Mouse (Mus musculus) intestine, postnatal 0 days (tissue): ENCODE results near the gene Runx1. TPM values are rescaled to one million over a fixed set of nuclear protein-coding genes. Genes with fewer than 3 reads are reported as not detected.

Experiments used
- ATAC-seq: fragments of 200-750 bp; cut with Nextera tagmentation; 2 replicates; pipeline ENCODE4 v1.8.0; 2017; ENCODE audit warnings: mild to moderate bottlenecking, moderate TSS enrichment, moderate library complexity
- H3K27ac ChIP-seq: fragments of 300-500 bp; sonication (generic); 2 replicates; pipeline ENCODE4 v1.5.1; 2014; ENCODE audit warnings: mild to moderate bottlenecking, low read depth, low read length, moderate library complexity
- H3K27me3 ChIP-seq: fragments of 300-500 bp; sonication (generic); replicated peaks from 2 replicates; pipeline ENCODE4 v1.6.1; 2014; ENCODE audit warnings: low read length, mixed read lengths; ENCODE audit not compliant: control insufficient read depth, insufficient read depth
- H3K36me3 ChIP-seq: fragments of 300-500 bp; sonication (generic); 2 replicates; pipeline ENCODE4 v1.6.1; 2014; ENCODE audit warnings: mild to moderate bottlenecking, moderate library complexity; ENCODE audit not compliant: control insufficient read depth, insufficient read depth
- H3K4me1 ChIP-seq: fragments of 300-500 bp; sonication (generic); replicated peaks from 2 replicates; pipeline ENCODE4 v1.6.1; 2014; ENCODE audit warnings: antibody characterized with exemption, low read length, mixed read lengths; ENCODE audit not compliant: control insufficient read depth, insufficient read depth
- H3K4me2 ChIP-seq: fragments of 300-500 bp; sonication (generic); replicated peaks from 2 replicates; pipeline ENCODE4 v1.6.1; 2014; ENCODE audit warnings: low read depth, mild to moderate bottlenecking, moderate library complexity
- H3K4me3 ChIP-seq: fragments of 300-500 bp; sonication (generic); 2 replicates; pipeline ENCODE4 v1.5.1; 2014; ENCODE audit warnings: low read depth, low read length
- H3K9ac ChIP-seq: fragments of 300-500 bp; sonication (generic); 2 replicates; pipeline ENCODE4 v1.6.1; 2014; ENCODE audit warnings: mild to moderate bottlenecking, low read depth, low read length
- H3K9me3 ChIP-seq: fragments of 300-500 bp; sonication (generic); 2 replicates; pipeline ENCODE4 v1.6.1; 2016; ENCODE audit warnings: mixed run types; ENCODE audit not compliant: control insufficient read depth
- CTCF ChIP-seq: sonication (generic); IDR thresholded peaks from 2 replicates; pipeline ENCODE4 v1.5.1; 2016; ENCODE audit warnings: low read depth, mild to moderate bottlenecking, control low read depth, antibody characterized with exemption, moderate library complexity
- WGBS: fragments of 180-500 bp; shearing (Covaris S2); extraction: QIAGEN DNeasy Blood & Tissue Kit; methylation state at CpG from one replicate; pipeline ENCODE4 v1.1.7; 2014; 5-methylcytosine and 5-hydroxymethylcytosine counted together
- polyA plus RNA-seq: library from polyadenylated mRNA; unstranded; fragments of >200 nt; fragmentation: Nextera tagmentation; extraction: Ambion mirVana; gene quantifications from 2 replicates; pipeline ENCODE4 v1.2.1, GENCODE M21; 2015

The Runx1 gene
- polyA plus RNA-seq, 1 experiment from 2014 or later, result 1.7 TPM

DNA sequence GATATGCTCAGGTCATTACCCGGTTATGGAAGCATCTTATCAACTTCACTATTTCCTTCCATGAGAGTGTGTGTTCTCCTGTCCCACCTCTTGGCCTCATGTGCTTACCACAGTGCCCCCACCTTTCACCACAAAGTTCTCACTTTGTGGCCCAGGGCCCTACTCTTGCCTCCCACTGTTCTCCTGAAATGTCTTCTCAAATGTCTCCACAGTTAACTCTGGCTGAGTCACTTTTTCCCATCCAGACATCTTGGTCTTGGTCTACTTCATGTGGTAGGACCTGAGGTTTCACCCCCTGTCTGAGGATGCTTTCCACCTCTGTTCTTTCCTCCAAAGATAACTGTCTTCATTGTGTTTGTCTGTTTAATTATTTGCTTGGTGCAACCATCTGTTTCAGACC, 77.7 kb downstream of the Runx1 start:
- no peak for TF ChIP-seq CTCF
- no peak overlapping the region for H3K4me2 ChIP-seq
- H3K9me3 ChIP-seq, result no peaks in the 10 kb centered on the region
- H3K9ac ChIP-seq, result no peak overlapping the region
- WGBS, result 63% methylated on average over 1 of the region's 1 CpGs
- no peaks in the 10 kb centered on the region for H3K4me1 ChIP-seq
- no peak for ATAC-seq
- no peaks in the 10 kb centered on the region for H3K36me3 ChIP-seq
- H3K27me3 ChIP-seq, result no peaks in the 10 kb centered on the region; the same call in 1 of the 2 replicates
- H3K4me3 ChIP-seq, result no peak overlapping the region
- no peak overlapping the region for H3K27ac ChIP-seq

GRCm38 (mm10) chr16:92747062-92747461, 78.9 kb downstream of the Runx1 start:
- no peak for ATAC-seq
- no peaks in the 10 kb centered on the region for H3K36me3 ChIP-seq
- WGBS, result 94% methylated on average over 2 of the region's 2 CpGs

DNA sequence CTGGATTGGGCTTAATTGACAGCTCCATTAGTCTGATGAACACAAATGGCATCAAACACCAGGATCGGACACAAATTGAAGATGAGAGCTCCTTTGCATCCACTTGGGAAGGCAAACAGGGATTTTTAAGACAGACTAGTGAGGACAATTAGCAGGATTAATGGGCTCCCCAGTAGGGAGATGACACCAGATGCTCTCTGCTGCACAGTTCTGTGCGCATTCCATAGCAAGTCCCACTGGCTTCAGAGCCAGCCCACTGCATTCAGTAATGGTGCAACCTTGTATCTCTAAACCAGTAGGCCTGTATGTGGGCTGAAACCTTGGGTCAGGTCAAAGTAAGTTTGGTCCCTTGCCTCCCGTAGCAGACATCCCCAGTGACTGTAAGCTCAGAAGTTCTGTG, 80.7 kb downstream of the Runx1 start:
- Histone ChIP-seq H3K4me1 (no peaks in the 10 kb centered on the region), H3K36me3 (no peaks in the 10 kb centered on the region), H3K9me3 (no peaks in the 10 kb centered on the region), H3K4me2 (no peak overlapping the region), H3K27me3 (peaks cover 4% of the 10 kb centered on the region; the same call in 1 of the 2 replicates), H3K9ac (no peak overlapping the region), H3K4me3 (no peak overlapping the region), H3K27ac (no peak overlapping the region)
- WGBS, result 74% methylated on average over 3 of the region's 3 CpGs
- TF ChIP-seq CTCF, result no peak
- no peak for ATAC-seq

More at GRCm38 (mm10) chr16:92747062-92747461, 78.9 kb downstream of the Runx1 start:
- Histone ChIP-seq H3K4me3 (no peak overlapping the region), H3K4me2 (no peak overlapping the region), H3K27ac (no peak overlapping the region), H3K27me3 (no peaks in the 10 kb centered on the region; the same call in 1 of the 2 replicates), H3K4me1 (no peaks in the 10 kb centered on the region), H3K9me3 (no peaks in the 10 kb centered on the region), H3K9ac (no peak overlapping the region)
- no peak for TF ChIP-seq CTCF

DNA sequence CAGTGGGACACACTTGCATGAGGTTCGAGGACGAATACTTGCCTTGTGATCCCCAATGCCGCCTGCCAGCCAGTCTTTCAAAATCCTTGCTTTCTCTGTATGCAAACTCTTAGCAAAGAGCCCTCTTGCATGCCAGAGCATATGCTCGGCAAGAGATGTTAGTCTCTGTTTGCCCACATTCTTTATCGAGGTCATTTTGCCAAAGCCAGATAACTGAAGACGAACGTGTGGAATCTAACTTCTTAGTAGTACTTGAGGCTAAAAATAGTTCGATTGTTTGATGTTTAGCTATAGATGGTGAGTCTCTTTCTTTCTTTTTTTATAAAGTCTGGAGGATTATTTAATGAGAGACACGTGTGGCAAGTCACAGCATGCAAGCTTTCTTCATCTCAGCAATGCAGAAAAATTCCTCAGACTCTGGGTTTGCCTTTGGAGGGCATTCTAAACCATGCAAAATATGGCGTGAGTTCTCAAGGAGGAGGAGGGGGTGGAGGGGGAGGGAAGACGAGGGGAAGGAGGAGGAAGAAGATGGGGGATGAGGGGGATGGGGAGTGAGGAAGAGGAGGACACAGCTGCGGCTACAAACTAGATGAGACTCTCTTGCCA, 81.7 kb downstream of the Runx1 start:
- Histone ChIP-seq H3K36me3 (no peaks in the 10 kb centered on the region), H3K4me1 (no peaks in the 10 kb centered on the region), H3K4me3 (no peak overlapping the region), H3K27ac (no peak overlapping the region), H3K9me3 (no peaks in the 10 kb centered on the region), H3K4me2 (no peak overlapping the region), H3K27me3 (peaks cover 4% of the 10 kb centered on the region; the same call in 1 of the 2 replicates), H3K9ac (no peak overlapping the region)
- TF ChIP-seq CTCF, result no peak
- no peak for ATAC-seq
- WGBS, result 45% methylated on average over 12 of the region's 12 CpGs

GRCm38 (mm10) chr16:92743755-92744154, 82.2 kb downstream of the Runx1 start:
- H3K36me3 ChIP-seq, result no peaks in the 10 kb centered on the region
- no peak for TF ChIP-seq CTCF
- no peak overlapping the region for H3K4me2 ChIP-seq
- WGBS, result 75% methylated on average over 4 of the region's 4 CpGs
- H3K4me3 ChIP-seq, result no peak overlapping the region
- H3K4me1 ChIP-seq, result no peaks in the 10 kb centered on the region
- ATAC-seq, result no peak
- H3K9ac ChIP-seq, result no peak overlapping the region
- H3K27me3 ChIP-seq, result peaks cover 4% of the 10 kb centered on the region; the same call in 1 of the 2 replicates
- no peaks in the 10 kb centered on the region for H3K9me3 ChIP-seq
- H3K27ac ChIP-seq, result no peak overlapping the region

DNA sequence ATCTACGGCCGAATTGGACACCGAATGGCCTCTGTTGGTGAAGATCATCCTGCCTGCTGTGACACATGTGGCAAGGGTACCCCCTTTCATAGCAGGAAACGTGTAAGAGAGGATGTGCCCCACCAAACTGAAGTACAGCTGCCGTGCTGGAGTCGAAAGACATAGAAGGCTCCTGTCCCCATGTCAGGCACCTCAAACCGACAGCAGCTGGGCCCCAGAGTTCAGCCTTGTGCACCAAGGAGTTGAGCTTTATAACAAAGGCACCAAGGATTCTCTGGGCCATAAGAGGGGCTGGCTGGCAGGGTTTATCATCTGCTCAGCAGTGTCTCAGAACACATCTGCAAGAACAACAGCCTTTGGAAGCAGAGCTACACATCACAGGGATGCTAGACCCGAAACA, 84.6 kb downstream of the Runx1 start:
- peaks cover 4% of the 10 kb centered on the region; the same call in 1 of the 2 replicates for H3K27me3 ChIP-seq
- no peak overlapping the region for H3K4me3 ChIP-seq
- 88% methylated on average over 8 of the region's 8 CpGs for WGBS
- no peak overlapping the region for H3K27ac ChIP-seq
- TF ChIP-seq CTCF, result no peak
- no peaks in the 10 kb centered on the region for H3K4me1 ChIP-seq
- no peak overlapping the region for H3K4me2 ChIP-seq
- no peak overlapping the region for H3K9ac ChIP-seq
- ATAC-seq, result no peak
- no peaks in the 10 kb centered on the region for H3K36me3 ChIP-seq
- H3K9me3 ChIP-seq, result no peaks in the 10 kb centered on the region
